17 mouse cellular contexts compared by ENCODE assay signal in the genomic region with DNA sequence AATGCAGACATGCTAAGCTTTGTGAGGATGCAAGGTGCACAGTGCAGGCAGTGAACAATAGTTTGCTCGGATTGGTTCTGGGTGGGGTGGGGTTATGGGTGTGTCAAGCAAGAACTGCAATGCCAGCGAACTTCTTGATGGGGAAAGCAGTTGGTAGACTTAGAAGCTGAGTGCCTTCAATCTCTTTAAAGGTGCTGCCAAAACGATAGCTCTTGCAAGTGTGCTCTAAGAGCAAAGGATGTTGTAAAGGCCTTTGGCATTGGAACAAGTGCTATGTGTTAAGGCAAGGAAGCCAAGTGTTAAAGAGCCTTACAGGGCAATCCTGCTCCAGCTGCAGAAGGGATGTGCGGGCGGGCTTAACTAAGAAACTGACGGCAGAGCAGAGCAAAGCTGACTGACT.
"Had no signal": no experiment of that assay in that cellular context is flagged by ENCODE, and none has a peak within 500 bp of the region (broad histone marks: within the 10 kb centered on the region; RNA-seq: fewer than 3 reads in every experiment).

No protein-coding gene starts in this region.

- H3K27me3 ChIP-seq: lung, embryonic 15.5 days; midbrain, embryonic 12.5 days; neural tube, embryonic 13.5 days; neural tube, embryonic 15.5 days had no signal

- DNase-seq: lung, adult 2 months; lung, postnatal 4 days; midbrain, embryonic 14.5 days; right cerebral cortex, adult 18-20 months; right cerebral cortex, postnatal 25 days; right cerebral cortex, postnatal 4 days; spleen, adult 18-20 months; thymus, adult 18-20 months; thymus, postnatal 14 days; thymus, postnatal 36 days had no signal

- H3K36me3 ChIP-seq: lung, embryonic 15.5 days; midbrain, embryonic 10.5 days; midbrain, embryonic 12.5 days; neural tube, embryonic 13.5 days; neural tube, embryonic 15.5 days had no signal

- ATAC-seq: midbrain, embryonic 16.5 days had no signal

- H3K9ac ChIP-seq: lung, embryonic 15.5 days; midbrain, embryonic 12.5 days; neural tube, embryonic 13.5 days; neural tube, embryonic 15.5 days had no signal

- H3K9me3 ChIP-seq: lung, embryonic 15.5 days; midbrain, embryonic 10.5 days; midbrain, embryonic 12.5 days; neural tube, embryonic 13.5 days; neural tube, embryonic 15.5 days had no signal

- H3K4me3 ChIP-seq: lung, embryonic 15.5 days; midbrain, embryonic 10.5 days; midbrain, embryonic 12.5 days; myocyte; neural tube, embryonic 13.5 days; neural tube, embryonic 15.5 days had no signal

- H3K4me2 ChIP-seq: lung, embryonic 15.5 days; midbrain, embryonic 12.5 days; neural tube, embryonic 13.5 days; neural tube, embryonic 15.5 days had no signal

- H3K27ac ChIP-seq: lung, embryonic 15.5 days; midbrain, embryonic 10.5 days; midbrain, embryonic 12.5 days; neural tube, embryonic 13.5 days; neural tube, embryonic 15.5 days had no signal
